Mouse (Mus musculus): ENCODE measurements around the gene Dhrs1.
"Not testable (repeated sequence)": the region's sequence is repeated elsewhere in the genome, so short reads cannot be mapped to it uniquely, and the experiment has no call there.

Gene Dhrs1

DNA sequence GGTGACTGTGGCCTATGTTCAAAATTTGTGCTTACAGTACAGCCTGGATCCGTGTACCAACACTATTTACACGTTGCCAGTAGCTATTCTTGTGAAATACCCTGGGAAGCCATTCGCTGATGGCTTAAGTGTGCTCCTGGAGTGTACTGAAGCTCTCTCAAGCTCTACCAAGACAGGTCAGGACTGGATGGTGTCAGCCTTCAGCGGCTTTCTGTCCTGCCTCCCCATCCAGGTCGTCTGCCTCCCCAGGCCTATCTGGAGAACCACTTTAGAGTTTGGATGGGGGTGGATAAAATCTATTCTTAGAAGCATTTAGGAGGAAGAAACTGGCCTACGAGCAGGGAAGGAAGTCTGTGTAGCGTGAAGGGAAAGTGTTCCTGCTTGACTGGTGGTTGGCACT, 17.7 kb upstream of the Dhrs1 start:
- in situ Hi-C loops (cut with MboI; ENCODE audit: low sequenced_read_pairs): no loop called here

DNA sequence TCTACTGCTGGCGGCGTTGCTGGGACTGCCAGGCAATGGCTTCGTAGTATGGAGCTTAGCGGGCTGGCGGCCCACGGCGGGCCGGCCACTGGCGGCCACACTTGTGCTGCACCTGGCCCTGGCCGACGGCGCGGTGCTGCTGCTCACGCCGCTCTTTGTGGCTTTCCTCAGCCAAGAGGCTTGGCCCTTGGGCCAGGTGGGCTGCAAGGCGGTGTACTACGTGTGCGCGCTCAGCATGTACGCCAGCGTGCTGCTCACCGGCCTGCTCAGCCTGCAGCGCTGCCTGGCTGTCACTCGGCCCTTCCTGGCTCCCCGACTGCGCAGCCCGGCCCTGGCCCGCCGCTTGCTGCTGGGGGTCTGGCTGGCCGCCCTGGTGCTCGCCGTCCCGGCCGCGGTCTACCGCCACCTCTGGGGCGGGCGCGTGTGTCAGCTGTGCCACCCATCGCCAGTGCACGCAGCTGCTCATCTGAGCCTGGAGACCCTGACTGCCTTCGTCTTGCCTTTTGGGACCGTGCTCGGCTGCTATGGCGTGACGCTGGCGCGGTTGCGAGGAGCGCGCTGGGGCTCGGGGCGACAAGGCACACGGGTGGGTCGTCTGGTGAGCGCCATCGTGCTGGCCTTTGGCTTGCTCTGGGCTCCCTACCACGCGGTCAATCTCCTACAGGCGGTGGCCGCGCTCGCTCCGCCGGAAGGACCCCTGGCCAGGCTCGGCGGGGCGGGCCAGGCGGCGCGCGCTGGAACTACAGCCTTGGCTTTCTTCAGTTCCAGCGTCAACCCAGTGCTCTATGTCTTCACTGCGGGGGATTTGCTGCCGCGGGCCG, 16.7 kb upstream of the Dhrs1 start:
- in situ Hi-C loops (cut with MboI; ENCODE audit: low sequenced_read_pairs): no loop called here

DNA sequence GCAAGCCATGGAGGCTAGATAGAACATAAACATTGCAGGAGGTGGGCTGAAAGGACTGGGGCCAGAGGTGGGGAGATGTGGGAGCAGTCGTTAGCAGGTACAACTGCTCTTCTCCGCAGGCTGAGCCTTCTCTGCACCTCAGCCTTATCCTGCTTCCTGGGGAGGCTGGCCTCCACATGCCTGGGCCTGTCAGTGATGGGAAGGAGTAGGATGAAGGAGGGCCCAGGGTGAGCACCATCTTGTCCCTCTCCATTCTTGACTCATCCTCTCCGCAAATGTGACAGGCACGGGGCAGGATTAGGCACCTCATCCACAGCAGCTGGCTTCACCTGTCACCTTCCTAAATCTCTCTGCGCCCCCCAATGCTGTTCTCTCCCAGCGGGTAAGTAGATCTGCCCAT, 15.7 kb upstream of the Dhrs1 start, which contains the start of gene Ltb4r2:
Ltb4r2 (plus strand) TSS at position 266 of the 400 bp plus-strand sequence.
- in situ Hi-C loops (cut with MboI; ENCODE audit: low sequenced_read_pairs): no loop called here

DNA sequence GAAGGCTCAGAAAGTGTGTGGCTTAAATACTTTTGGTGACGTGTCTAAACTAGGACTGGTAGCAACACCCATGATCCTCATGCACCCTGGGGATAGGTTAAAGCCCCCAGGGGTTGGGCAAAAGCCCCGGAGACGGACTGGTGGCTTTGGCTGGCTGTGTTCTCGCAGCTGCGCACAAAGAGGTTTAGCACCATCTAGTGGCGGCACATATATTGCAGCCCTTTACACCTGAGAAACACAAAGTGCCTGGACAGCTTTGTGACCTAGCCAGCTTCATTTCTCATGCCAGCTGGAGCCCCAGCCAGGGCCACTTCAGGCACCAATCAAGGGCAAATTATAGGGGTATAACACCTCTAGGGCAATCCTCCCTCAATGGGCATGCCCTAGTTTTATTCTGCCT, 14.7 kb upstream of the Dhrs1 start:
- in situ Hi-C loops (cut with MboI; ENCODE audit: low sequenced_read_pairs): not testable (repeated sequence)

DNA sequence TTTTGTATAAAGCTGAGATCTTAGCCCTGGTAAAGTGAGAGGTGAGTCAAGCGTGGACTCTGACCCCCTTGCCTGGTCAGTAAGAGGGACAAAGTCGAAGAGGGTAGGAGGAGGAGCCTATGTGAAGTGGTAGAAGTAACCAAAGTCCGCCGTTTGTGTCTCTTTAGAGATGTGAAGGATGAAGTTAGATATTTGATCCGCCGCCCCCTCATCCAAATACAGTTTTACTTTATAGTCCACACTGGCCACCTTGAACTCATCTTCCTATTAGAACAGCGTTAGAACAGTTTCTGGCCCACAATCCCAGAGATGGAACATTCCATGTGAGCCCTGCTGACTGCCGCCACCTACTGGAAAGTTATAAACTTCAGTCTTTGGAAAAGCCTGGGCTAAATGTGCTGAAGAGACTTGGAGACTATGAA, 12.9 kb upstream of the Dhrs1 start, which contains the start of gene Cideb:
Cideb (minus strand) TSS at position 96 of the 422 bp plus-strand sequence.
- in situ Hi-C loops (cut with MboI; ENCODE audit: low sequenced_read_pairs): loop anchor here (10.0 kb wide), 1 partner anchor 74 kb away; the partner anchor contains the start of gene Tinf2

DNA sequence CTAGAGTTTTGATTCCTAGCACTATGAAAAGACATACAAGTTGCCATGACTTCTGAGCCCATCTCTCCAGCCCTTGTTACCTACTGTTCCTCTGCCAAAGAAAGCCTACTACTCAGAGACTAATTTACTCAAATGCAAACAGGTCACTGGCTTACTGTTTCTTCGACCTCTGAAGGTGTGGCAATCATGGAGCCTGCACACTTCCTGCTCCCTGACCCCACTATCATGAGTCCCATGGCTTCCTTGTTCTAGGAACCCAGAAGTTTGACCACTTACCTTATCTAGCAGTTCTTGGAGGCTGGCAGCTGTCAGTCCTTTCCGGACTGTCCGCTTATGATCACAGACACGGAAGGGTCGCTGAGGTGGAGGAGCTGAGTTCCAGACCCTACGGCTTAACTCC, 12.1 kb upstream of the Dhrs1 start:
- in situ Hi-C loops (cut with MboI; ENCODE audit: low sequenced_read_pairs): loop anchor here (10.0 kb wide), 1 partner anchor 73 kb away; the partner anchor contains the start of gene Tinf2

DNA sequence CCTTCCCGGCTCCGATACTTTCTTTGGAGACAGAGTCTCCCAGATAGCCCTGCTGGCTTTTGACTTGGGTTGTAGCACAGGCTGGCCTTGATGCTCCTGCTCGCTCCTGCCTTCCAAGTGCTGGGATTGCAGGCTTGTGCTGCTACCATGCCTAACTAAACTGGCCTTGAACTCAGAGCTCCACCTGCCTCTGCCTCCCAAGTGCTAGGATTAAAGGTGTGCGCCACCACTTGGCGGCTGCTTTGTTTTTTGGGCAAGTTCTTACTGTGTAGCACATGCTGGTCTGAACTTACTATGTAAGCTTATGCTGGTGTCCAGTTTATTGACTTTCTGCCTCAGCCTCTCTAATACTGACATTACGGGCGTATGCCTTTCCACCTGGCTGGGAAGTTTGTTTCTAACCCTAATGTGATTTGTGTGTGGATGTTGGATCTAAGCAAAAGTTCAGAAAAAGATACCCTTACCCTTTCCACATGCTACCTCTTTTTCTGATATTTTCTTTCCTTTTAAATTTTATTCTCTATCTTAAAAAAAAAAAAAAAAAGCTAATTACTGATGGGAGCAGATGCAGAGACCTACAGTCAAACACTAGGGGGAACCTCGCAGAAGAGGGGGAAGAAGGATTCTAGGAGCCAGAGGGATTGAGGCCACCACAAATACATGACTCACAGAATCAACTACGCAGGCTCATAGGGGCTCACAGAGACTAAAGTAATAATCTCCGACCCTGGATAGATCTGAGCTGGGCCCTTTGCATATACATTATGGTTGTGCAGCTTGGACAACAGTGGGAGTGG, 1.8 kb upstream of the Dhrs1 start:
- in situ Hi-C loops (cut with MboI; ENCODE audit: low sequenced_read_pairs): no loop called here

DNA sequence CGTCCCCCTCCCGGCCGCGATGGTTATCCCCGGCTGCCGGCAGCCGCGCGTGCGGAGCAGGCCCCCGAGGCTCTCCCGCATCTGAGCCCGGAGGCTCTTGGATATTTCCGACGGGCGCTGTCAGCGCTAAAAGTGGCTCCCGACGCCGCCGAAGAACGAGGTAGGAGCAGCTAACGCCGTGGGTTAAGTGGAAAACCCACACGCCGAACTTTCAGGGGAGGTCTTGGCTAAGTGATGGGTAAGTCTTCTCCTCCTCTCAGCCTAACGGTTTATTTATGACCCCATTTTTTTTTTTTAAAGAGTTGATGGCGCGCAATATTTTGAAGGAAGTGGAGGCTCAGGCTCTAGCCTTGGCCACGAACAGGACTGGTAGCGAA, 359 bp upstream of the Dhrs1 start:
- in situ Hi-C loops (cut with MboI; ENCODE audit: low sequenced_read_pairs): no loop called here

DNA sequence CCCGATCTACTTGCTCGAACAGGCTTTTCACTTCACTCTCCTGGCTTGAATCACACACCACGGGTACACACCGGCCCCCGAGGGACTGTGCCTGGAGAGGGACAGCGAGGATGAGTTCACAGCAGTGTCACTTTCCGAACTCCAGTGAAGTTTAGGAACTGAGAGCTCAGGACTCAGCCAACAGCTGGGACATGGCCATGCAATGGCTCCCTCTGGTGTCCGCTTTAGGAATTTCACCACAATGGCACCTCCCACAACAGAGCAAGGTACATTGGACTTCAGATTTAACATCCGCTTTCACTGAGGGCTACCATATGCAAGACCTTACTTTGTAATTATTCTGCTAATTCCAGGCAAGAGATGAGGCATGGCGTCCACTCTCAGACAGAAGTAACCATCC, 1.8 kb downstream of the Dhrs1 start:
- in situ Hi-C loops (cut with MboI; ENCODE audit: low sequenced_read_pairs): no loop called here

DNA sequence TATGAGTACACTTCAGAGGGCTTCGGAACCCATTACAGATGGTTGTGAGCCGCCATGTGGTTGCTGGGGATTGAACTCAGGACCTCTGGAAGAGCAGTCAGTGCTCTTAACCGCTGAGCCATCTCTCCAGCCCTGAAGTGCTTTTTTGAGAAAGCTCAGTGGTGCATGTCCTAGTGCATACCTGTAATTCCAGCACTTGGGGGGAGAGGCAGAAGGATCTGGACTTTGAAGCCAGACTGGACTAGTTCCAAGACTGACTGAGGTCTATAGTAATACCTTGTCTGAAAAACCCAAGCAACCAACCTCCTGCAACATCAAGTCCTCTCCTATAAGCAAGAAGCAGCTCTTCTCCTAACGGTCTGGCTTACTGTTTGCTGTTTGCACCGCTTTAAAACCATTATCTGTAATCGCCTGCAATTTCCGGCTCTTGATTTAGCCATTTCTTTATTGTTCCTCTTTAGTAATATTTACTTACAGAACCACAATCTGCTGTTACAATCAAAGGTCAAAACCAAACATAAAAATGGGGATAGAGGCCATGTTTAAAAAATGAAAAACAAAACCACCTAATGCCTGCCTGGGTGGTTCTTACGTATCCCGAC, 8.3 kb downstream of the Dhrs1 start:
- in situ Hi-C loops (cut with MboI; ENCODE audit: low sequenced_read_pairs): no loop called here

DNA sequence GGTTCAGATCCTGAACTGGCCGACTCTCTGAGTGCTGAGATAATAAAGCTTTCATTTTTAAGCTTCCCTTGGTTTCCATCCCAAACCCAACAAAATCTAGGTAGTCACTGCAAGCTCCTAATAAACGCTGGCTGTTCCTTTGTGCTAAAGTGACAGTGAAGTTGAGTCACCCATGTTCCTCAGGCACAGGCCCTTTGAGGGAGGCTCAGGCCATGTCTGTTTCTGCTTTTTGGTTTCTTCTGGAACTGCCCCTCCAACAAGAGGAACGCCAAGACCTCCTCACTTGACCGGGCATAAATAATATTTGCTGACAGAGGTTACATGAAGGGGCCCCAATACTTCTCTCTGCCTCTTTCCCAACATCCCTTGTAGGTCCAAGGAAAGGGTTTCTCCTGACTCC, 9.7 kb downstream of the Dhrs1 start:
- in situ Hi-C loops (cut with MboI; ENCODE audit: low sequenced_read_pairs): no loop called here

DNA sequence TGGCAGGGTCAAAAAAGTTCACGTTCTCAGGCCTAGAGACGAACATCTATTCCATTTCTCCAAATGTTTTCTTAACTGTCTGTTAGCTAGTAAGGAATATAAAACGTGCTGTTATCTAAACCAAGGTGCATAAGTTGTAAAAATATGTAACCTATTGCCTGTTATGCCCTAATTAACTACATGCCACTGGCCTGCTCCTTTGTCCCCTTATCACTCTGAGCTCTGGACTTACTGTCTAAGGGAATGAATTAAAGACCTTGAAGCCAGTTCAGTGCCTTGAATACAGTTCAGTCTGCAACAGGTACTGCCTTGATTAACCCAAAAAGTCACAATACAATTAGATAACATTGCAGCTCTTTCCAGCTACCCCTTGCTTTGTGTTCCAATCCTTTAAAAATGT, 10.2 kb downstream of the Dhrs1 start:
- in situ Hi-C loops (cut with MboI; ENCODE audit: low sequenced_read_pairs): no loop called here

DNA sequence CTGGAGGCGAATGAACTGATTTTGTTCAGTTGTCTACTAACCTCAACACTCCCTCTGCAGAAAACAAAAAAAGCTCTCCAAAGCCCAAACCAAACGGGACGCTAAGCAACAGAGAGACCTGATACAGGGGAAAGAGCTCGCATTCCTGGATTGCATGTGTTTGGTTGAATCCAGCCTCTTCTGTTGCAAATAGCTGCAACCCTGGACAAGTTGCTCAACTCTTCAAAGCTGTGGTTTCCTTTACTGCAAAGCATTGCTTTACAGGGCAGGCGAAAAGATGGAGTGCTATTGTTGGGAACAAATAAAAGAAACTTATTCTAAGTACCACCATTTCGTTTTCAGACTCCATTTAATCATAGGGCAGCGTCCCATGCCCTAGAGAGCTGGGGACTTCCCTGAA, 10.6 kb downstream of the Dhrs1 start:
- in situ Hi-C loops (cut with MboI; ENCODE audit: low sequenced_read_pairs): no loop called here

DNA sequence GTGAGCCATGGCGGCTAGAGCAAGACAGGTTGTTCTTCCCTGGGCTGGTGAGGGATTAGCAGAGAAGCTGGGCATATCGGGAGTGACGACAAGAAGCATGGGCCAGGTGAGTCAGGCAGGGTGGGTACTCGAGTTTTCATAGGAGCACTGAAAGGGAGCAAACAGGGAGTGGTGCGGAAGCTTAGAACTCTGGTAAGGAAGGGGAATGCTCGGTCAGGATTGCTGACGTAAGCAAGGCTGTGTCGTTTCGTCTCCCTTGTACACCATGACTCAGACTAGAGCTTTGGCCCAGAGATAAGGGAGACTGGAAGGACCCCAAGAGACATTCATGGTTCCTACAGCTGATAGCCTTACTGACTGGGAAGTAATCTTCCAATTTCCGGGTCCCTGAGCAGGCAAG, 11.6 kb downstream of the Dhrs1 start:
- in situ Hi-C loops (cut with MboI; ENCODE audit: low sequenced_read_pairs): no loop called here

DNA sequence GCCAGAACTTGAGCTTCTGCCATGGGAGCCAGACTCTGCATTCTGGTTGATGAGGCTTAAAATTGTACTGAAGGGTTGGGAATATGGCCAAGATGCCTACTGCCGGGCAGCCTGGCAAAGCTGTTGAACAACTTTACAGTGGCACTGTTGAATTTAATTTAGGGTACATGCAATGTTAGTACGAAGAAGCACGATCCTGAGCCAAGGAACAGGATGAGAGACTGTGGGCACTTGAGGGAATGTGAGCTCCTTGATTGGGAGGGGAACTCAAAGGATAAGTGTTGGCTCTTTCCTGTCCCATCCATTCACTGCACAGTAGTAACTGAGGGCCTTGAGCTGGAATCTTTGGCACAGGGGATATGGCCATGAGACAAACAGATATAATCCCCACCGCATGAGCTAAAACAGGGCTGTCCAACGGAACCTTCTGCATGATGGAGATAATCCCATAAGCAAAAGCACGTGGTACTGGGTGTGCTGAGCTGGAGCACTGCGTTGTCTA, 14.9 kb downstream of the Dhrs1 start:
- in situ Hi-C loops (cut with MboI; ENCODE audit: low sequenced_read_pairs): no loop called here

DNA sequence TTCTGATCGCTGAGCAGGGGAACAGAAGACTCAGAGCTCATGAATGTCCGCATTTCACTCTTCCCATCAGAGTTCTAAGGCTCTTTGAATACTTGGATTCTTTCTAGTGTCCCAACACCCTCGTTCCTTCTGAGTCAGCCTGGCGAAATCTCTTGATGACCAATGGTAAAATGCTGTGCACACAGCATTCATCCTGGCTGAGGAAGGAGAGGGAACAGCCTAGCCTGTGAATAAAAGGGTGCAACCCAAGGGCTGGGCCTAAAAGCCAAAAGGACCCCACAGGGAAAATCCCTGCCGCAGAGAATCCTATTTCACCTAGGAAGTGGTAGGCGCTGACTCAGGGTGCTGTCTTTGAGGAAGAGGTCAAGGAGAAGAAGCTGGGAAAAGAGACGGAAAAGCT, 15.4 kb downstream of the Dhrs1 start:
- in situ Hi-C loops (cut with MboI; ENCODE audit: low sequenced_read_pairs): no loop called here

DNA sequence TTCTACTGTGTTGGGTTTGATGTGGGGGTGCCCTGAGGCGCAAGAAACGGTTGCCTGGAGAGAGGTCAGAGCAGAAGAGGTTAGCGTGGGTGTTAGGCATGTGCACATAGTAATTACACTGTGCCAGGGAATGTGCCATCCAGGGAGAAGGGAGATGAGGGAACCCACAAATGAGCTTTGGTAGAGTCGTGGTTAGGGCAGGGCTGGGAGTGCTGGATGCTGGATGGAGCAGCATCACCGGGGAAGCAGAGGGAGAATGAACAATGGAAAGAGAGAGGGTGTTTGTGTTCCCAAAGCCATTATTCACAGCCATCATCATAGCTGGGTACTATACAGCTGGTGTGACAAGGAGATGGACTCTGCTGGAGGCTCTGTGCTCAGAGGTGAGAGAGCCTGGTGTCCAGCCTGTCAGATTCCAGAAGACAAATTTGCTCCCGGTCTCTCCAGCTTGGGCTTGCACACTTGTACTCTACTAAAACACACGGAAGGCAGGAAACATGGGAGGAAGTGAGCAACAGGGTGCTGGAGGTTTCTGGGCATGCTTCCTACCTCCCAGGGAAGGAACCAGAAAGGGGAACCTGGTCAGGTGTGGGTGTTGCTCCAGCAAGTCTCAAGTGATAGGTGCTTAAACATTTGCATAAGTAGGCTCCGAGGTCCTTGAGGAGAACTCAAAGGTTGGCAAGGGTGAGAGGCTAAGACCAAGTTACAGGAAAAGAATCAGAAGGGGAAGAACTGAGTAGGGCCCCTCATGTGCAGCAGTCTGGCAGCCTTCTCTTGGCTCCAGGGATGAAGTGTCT, 17.4 kb downstream of the Dhrs1 start:
- in situ Hi-C loops (cut with MboI; ENCODE audit: low sequenced_read_pairs): no loop called here

DNA sequence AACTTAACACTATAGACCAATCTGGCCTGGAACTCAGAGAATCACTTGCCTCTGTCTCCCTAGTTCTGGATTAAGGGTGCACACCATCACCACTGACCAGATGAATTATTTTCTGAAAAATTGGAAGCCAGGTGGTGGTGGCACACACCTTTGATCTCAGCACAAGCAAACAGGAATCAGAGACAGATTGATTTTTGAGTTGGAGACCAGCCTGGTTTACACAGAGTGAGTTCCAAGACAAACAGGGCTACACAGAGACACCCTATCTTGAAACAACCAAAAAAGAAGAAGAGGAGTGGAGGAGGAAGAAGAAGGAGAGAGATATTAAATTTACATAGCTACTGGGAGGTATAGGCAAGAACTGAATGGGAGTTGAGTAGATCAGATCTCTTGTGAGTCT, 19.2 kb downstream of the Dhrs1 start:
- in situ Hi-C loops (cut with MboI; ENCODE audit: low sequenced_read_pairs): no loop called here

DNA sequence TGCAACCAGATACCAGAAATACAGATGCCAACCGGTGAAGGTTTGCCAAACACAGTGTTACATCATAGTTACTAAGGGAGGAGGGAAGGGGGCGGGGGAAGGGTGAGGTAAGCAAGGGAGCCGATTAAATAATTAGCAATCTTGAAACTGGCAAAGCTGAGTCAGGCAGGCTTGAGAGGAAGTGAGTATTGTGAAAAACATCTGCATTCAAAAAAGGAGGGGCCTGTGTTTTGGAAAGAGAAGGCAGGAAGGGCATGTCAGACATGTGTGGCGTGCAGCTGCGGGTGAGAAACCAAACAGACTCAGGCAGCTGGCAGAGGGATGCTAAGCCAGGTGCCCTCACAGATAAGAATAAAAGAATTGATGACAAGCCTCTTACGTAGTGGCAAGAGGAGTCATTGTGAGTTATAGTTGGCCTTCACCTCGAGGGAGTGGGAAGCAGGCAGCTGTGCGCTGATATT, 21.0 kb downstream of the Dhrs1 start:
- in situ Hi-C loops (cut with MboI; ENCODE audit: low sequenced_read_pairs): no loop called here

DNA sequence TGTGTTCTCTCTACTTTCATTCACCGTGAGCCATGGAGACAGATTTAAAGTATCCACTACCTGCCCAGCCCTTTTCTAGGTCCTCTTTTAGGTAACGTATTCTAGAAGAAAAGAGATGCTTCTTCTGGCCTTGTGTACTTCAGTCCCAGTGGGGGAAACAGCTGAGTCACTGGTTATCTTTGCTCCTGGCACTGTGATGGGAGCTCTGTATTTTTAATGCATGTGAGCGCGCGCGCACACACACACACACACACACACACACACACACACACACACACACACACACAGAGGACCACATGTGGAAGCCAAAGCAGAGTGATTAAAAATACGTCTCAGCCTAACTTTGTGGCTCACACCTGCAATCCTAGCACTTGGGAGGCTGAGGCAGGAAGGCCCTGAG, 22.1 kb downstream of the Dhrs1 start:
- in situ Hi-C loops (cut with MboI; ENCODE audit: low sequenced_read_pairs): no loop called here
